Mouse (Mus musculus) bone marrow macrophage, adult 2 months (primary cell): ENCODE measurements around the gene Vmn1r40. TPM values are rescaled to one million over a fixed set of nuclear protein-coding genes. Genes with fewer than 3 reads are reported as not detected.

Experiments used
- H3K27ac ChIP-seq: 2 replicates; pipeline ENCODE4 v1.5.1; 2012; ENCODE audit warnings: low read depth, low read length; ENCODE audit not compliant: insufficient read depth
- H3K4me1 ChIP-seq: 2 replicates; pipeline ENCODE4 v1.6.1; 2012; ENCODE audit warnings: low read length; ENCODE audit not compliant: control insufficient read depth, insufficient read depth
- H3K4me3 ChIP-seq: 2 replicates; pipeline ENCODE4 v1.5.1; 2012; ENCODE audit warnings: mild to moderate bottlenecking, low read length, moderate library complexity; ENCODE audit not compliant: insufficient read depth
- CTCF ChIP-seq: IDR thresholded peaks from 2 replicates; pipeline ENCODE4 v1.5.1; 2012; ENCODE audit warnings: low read depth, mild to moderate bottlenecking, low read length, moderate library complexity
- POLR2A ChIP-seq: IDR thresholded peaks from 2 replicates; pipeline ENCODE4 v1.6.1; 2012; ENCODE audit warnings: mild to moderate bottlenecking, low read depth, low read length, borderline replicate concordance
- polyA plus RNA-seq: library from polyadenylated mRNA; stranded (reverse); fragments of >200 nt; gene quantifications from 2 replicates; pipeline ENCODE4 v1.2.4, GENCODE M21; 2012; ENCODE audit not compliant: missing spikeins, insufficient read depth, insufficient read length

The Vmn1r40 gene
- polyA plus RNA-seq, 1 experiment, result not detected

GRCm38 (mm10) chr6:89672641-89673040, 34.7 kb upstream of the Vmn1r40 start:
- no peaks in the 10 kb centered on the region for H3K4me1 ChIP-seq
- no peak overlapping the region for H3K4me3 ChIP-seq
- H3K27ac ChIP-seq, result no peak overlapping the region
- no peak for TF ChIP-seq CTCF
- TF ChIP-seq POLR2A, result no peak

GRCm38 (mm10) chr6:89673135-89673780, 34.1 kb upstream of the Vmn1r40 start:
- Histone ChIP-seq H3K27ac (no peak overlapping the region), H3K4me3 (no peak overlapping the region)
- TF ChIP-seq POLR2A, result no peak
- no peak for TF ChIP-seq CTCF

GRCm38 (mm10) chr6:89678522-89678921, 28.8 kb upstream of the Vmn1r40 start:
- no peak for TF ChIP-seq POLR2A
- no peak for TF ChIP-seq CTCF
- Histone ChIP-seq H3K27ac (no peak overlapping the region), H3K4me3 (no peak overlapping the region), H3K4me1 (no peaks in the 10 kb centered on the region)

More at GRCm38 (mm10) chr6:89673135-89673780, 34.1 kb upstream of the Vmn1r40 start:
- no peaks in the 10 kb centered on the region for H3K4me1 ChIP-seq

- Histone ChIP-seq H3K27ac (no peak overlapping the region), H3K4me3 (no peak overlapping the region), H3K4me1 (no peaks in the 10 kb centered on the region)
- TF ChIP-seq POLR2A, result no peak
- peak; percentile 76 for TF ChIP-seq CTCF
Observed at GRCm38 (mm10) chr6:89679291-89679835, 28.0 kb upstream of the Vmn1r40 start.

GRCm38 (mm10) chr6:89680155-89680554, 27.2 kb upstream of the Vmn1r40 start:
- no peak for TF ChIP-seq POLR2A
- peak; percentile 70 for TF ChIP-seq CTCF
- Histone ChIP-seq H3K4me1 (no peaks in the 10 kb centered on the region), H3K4me3 (no peak overlapping the region), H3K27ac (no peak overlapping the region)

- no peaks in the 10 kb centered on the region for H3K4me1 ChIP-seq
- no peak overlapping the region for H3K27ac ChIP-seq
- no peak for TF ChIP-seq CTCF
- TF ChIP-seq POLR2A, result no peak
- H3K4me3 ChIP-seq, result no peak overlapping the region
Observed at GRCm38 (mm10) chr6:89684231-89684630, 23.1 kb upstream of the Vmn1r40 start.

- TF ChIP-seq CTCF, result no peak
- no peak for TF ChIP-seq POLR2A
- Histone ChIP-seq H3K4me1 (no peaks in the 10 kb centered on the region), H3K27ac (no peak overlapping the region), H3K4me3 (no peak overlapping the region)
Observed at GRCm38 (mm10) chr6:89687100-89687499, 20.2 kb upstream of the Vmn1r40 start.

- H3K4me3 ChIP-seq, result no peak overlapping the region
- no peak for TF ChIP-seq POLR2A
- no peak for TF ChIP-seq CTCF
- no peak overlapping the region for H3K27ac ChIP-seq
- no peaks in the 10 kb centered on the region for H3K4me1 ChIP-seq
Observed at GRCm38 (mm10) chr6:89706624-89707023, 716 bp upstream of the Vmn1r40 start.

GRCm38 (mm10) chr6:89718051-89718450, 10.7 kb downstream of the Vmn1r40 start:
- H3K27ac ChIP-seq, result no peak overlapping the region

GRCm38 (mm10) chr6:89740466-89740865, 33.1 kb downstream of the Vmn1r40 start, which contains the start of gene Vmn1r41:
Gene Vmn1r41, plus strand, starts transcription at chr6:89740766.
- TF ChIP-seq POLR2A, result no peak
- TF ChIP-seq CTCF, result no peak
- H3K4me1 ChIP-seq, result no peaks in the 10 kb centered on the region
- no peak within 1 kb of the TSS for H3K4me3 ChIP-seq
- no peak within 1 kb of the TSS for H3K27ac ChIP-seq

More at GRCm38 (mm10) chr6:89718051-89718450, 10.7 kb downstream of the Vmn1r40 start:
- TF ChIP-seq POLR2A (no peak), CTCF (no peak)
- Histone ChIP-seq H3K4me3 (no peak overlapping the region), H3K4me1 (no peaks in the 10 kb centered on the region)

GRCm38 (mm10) chr6:89742811-89743210, 35.5 kb downstream of the Vmn1r40 start:
- no peaks in the 10 kb centered on the region for H3K4me1 ChIP-seq
- no peak overlapping the region for H3K27ac ChIP-seq
- H3K4me3 ChIP-seq, result no peak overlapping the region
- TF ChIP-seq CTCF (no peak), POLR2A (no peak)

Other genes starting within 250 kb of the Vmn1r40 start
- 6.9 and 9.2 TPM in 2 replicates for gene Chchd6, start 111.9 kb upstream of the Vmn1r40 start, polyA plus RNA-seq
- gene Txnrd3, start 63.6 kb upstream of the Vmn1r40 start, polyA plus RNA-seq, result 2.1 TPM in 2 replicates
- not detected in 2 replicates for gene Vmn1r41, start 33.2 kb downstream of the Vmn1r40 start, polyA plus RNA-seq
- not detected in 2 replicates for gene Vmn1r42, start 168.9 kb downstream of the Vmn1r40 start, polyA plus RNA-seq
- 0.13 TPM in 1 of 2 replicates, not detected in the other for gene Vmn1r43, start 168.9 kb downstream of the Vmn1r40 start, polyA plus RNA-seq
- gene Vmn1r44, start 176.1 kb downstream of the Vmn1r40 start, polyA plus RNA-seq, result not detected in 2 replicates
- gene Vmn1r45, start 233.1 kb downstream of the Vmn1r40 start, polyA plus RNA-seq, result not detected in 2 replicates